Mouse (Mus musculus): Measurements from ENCODE around the gene Igf2bp1. TPM values are rescaled to one million over a fixed set of nuclear protein-coding genes. Genes with fewer than 3 reads are reported as not detected.
A peak's percentile ranks its signal among the peaks of the same experiment; 100 is the strongest.

Gene Igf2bp1
- polyA plus RNA-seq, 1 experiment from 2014 or later: 11.8 TPM

GRCm38 (mm10) chr11:96034116-96034515, 28.4 kb upstream of the Igf2bp1 start:
- Histone ChIP-seq H3K9me3 (no peaks in the 10 kb centered on the region), H3K4me1 (replicated peaks) (peaks cover 25% of the 10 kb centered on the region), H3K4me2 (peak overlapping the region; percentile 91), H3K27me3 (no peaks in the 10 kb centered on the region), H3K9ac (no peak overlapping the region), H3K36me3 (peaks cover 11% of the 10 kb centered on the region), H3K27ac (replicated peaks) (peak overlapping the region; percentile 72; the same call in 1 of the 2 replicates), H3K4me3 (peak overlapping the region; percentile 86)
- no peak for ATAC-seq (ENCODE audit: low FRiP score, low read depth)
- WGBS: 46% methylated on average over 8 of the region's 8 CpGs

- no peaks in the 10 kb centered on the region for H3K27me3 ChIP-seq
- no peaks in the 10 kb centered on the region for H3K9me3 ChIP-seq
- no peak overlapping the region for H3K9ac ChIP-seq
- 0 out of 2 replicates have a peak, but pooled peaks cover 3% of the 10 kb centered on the region for H3K36me3 ChIP-seq
- H3K27ac ChIP-seq (replicated peaks): no peak overlapping the region
- WGBS: 86% methylated on average over 2 of the region's 3 CpGs
- H3K4me3 ChIP-seq: no peak overlapping the region
- H3K4me2 ChIP-seq: no peak overlapping the region
- ATAC-seq (ENCODE audit: low FRiP score, low read depth): no peak
- peaks cover 25% of the 10 kb centered on the region for H3K4me1 ChIP-seq (replicated peaks)
Observed at GRCm38 (mm10) chr11:96033264-96033663, 27.5 kb upstream of the Igf2bp1 start.

GRCm38 (mm10) chr11:96031701-96032100, 26.0 kb upstream of the Igf2bp1 start:
- Histone ChIP-seq H3K4me3 (no peak overlapping the region), H3K9ac (no peak overlapping the region), H3K9me3 (no peaks in the 10 kb centered on the region), H3K27me3 (no peaks in the 10 kb centered on the region), H3K4me2 (no peak overlapping the region), H3K36me3 (no peaks in the 10 kb centered on the region), H3K27ac (replicated peaks) (no peak overlapping the region), H3K4me1 (replicated peaks) (peaks cover 22% of the 10 kb centered on the region)
- 95% methylated on average over 2 of the region's 2 CpGs for WGBS
- no peak for ATAC-seq (ENCODE audit: low FRiP score, low read depth)

- H3K9ac ChIP-seq: no peak overlapping the region
- H3K4me1 ChIP-seq (replicated peaks): peaks cover 11% of the 10 kb centered on the region
- no peak overlapping the region for H3K4me3 ChIP-seq
- H3K9me3 ChIP-seq: no peaks in the 10 kb centered on the region
- no peaks in the 10 kb centered on the region for H3K36me3 ChIP-seq
- H3K27ac ChIP-seq (replicated peaks): no peak overlapping the region
- no peaks in the 10 kb centered on the region for H3K27me3 ChIP-seq
- WGBS: 92% methylated on average over 3 of the region's 3 CpGs
- no peak overlapping the region for H3K4me2 ChIP-seq
- no peak for ATAC-seq (ENCODE audit: low FRiP score, low read depth)
Observed at GRCm38 (mm10) chr11:96030571-96030970, 24.8 kb upstream of the Igf2bp1 start.

GRCm38 (mm10) chr11:96028130-96028529, 22.4 kb upstream of the Igf2bp1 start:
- no peaks in the 10 kb centered on the region for H3K36me3 ChIP-seq
- no peak overlapping the region for H3K27ac ChIP-seq (replicated peaks)
- no peaks in the 10 kb centered on the region for H3K4me1 ChIP-seq (replicated peaks)
- H3K4me2 ChIP-seq: no peak overlapping the region
- no peak overlapping the region for H3K4me3 ChIP-seq
- no peaks in the 10 kb centered on the region for H3K9me3 ChIP-seq
- no peak overlapping the region for H3K9ac ChIP-seq
- 74% methylated on average over 5 of the region's 5 CpGs for WGBS
- H3K27me3 ChIP-seq: no peaks in the 10 kb centered on the region
- no peak for ATAC-seq (ENCODE audit: low FRiP score, low read depth)

- WGBS: 70% methylated on average over 4 of the region's 4 CpGs
- Histone ChIP-seq H3K4me2 (no peak overlapping the region), H3K9ac (no peak overlapping the region)
Observed at GRCm38 (mm10) chr11:96020622-96021021, 14.9 kb upstream of the Igf2bp1 start.

GRCm38 (mm10) chr11:96017941-96018351, 12.2 kb upstream of the Igf2bp1 start:
- Histone ChIP-seq H3K36me3 (no peaks in the 10 kb centered on the region), H3K9me3 (no peaks in the 10 kb centered on the region), H3K4me3 (no peak overlapping the region), H3K9ac (no peak overlapping the region), H3K27ac (replicated peaks) (no peak overlapping the region), H3K4me1 (replicated peaks) (no peaks in the 10 kb centered on the region), H3K27me3 (no peaks in the 10 kb centered on the region), H3K4me2 (no peak overlapping the region)
- no peak for ATAC-seq (ENCODE audit: low FRiP score, low read depth)
- 21% methylated on average over 9 of the region's 9 CpGs for WGBS

More at GRCm38 (mm10) chr11:96020622-96021021, 14.9 kb upstream of the Igf2bp1 start:
- Histone ChIP-seq H3K9me3 (no peaks in the 10 kb centered on the region), H3K27me3 (no peaks in the 10 kb centered on the region), H3K4me1 (replicated peaks) (no peaks in the 10 kb centered on the region), H3K27ac (replicated peaks) (no peak overlapping the region), H3K36me3 (no peaks in the 10 kb centered on the region), H3K4me3 (no peak overlapping the region)
- no peak for ATAC-seq (ENCODE audit: low FRiP score, low read depth)

- WGBS: 48% methylated on average over 5 of the region's 5 CpGs
- Histone ChIP-seq H3K27ac (replicated peaks) (no peak overlapping the region), H3K9me3 (no peaks in the 10 kb centered on the region), H3K4me2 (no peak overlapping the region), H3K36me3 (no peaks in the 10 kb centered on the region), H3K4me3 (no peak overlapping the region), H3K4me1 (replicated peaks) (no peaks in the 10 kb centered on the region), H3K27me3 (peaks cover 3% of the 10 kb centered on the region; the same call in 1 of the 2 replicates), H3K9ac (no peak overlapping the region)
- ATAC-seq (ENCODE audit: low FRiP score, low read depth): no peak
Observed at GRCm38 (mm10) chr11:96015421-96015820, 9.7 kb upstream of the Igf2bp1 start.

GRCm38 (mm10) chr11:96011982-96012381, 6.2 kb upstream of the Igf2bp1 start:
- WGBS: 12% methylated on average over 2 of the region's 8 CpGs
- Histone ChIP-seq H3K36me3 (no peaks in the 10 kb centered on the region), H3K9me3 (no peaks in the 10 kb centered on the region), H3K4me1 (replicated peaks) (peaks cover 13% of the 10 kb centered on the region), H3K27ac (replicated peaks) (no peak overlapping the region), H3K27me3 (peaks cover 3% of the 10 kb centered on the region; the same call in 1 of the 2 replicates), H3K4me2 (no peak overlapping the region), H3K9ac (no peak overlapping the region), H3K4me3 (no peak overlapping the region)
- no peak for ATAC-seq (ENCODE audit: low FRiP score, low read depth)

GRCm38 (mm10) chr11:96008827-96009226, 3.1 kb upstream of the Igf2bp1 start:
- Histone ChIP-seq H3K4me1 (replicated peaks) (peaks cover 30% of the 10 kb centered on the region), H3K4me2 (no peak overlapping the region), H3K4me3 (no peak overlapping the region), H3K36me3 (no peaks in the 10 kb centered on the region), H3K9me3 (no peaks in the 10 kb centered on the region), H3K27ac (replicated peaks) (no peak overlapping the region), H3K27me3 (peaks cover 3% of the 10 kb centered on the region; the same call in 1 of the 2 replicates), H3K9ac (no peak overlapping the region)
- WGBS: 13% methylated on average over 1 of the region's 1 CpGs
- ATAC-seq (ENCODE audit: low FRiP score, low read depth): no peak

- peak overlapping the region; percentile 85 for H3K27ac ChIP-seq (replicated peaks)
- H3K9ac ChIP-seq: peak overlapping the region; percentile 66
- ATAC-seq (ENCODE audit: low FRiP score, low read depth): no peak
- H3K4me3 ChIP-seq: peak overlapping the region; percentile 70
- peaks cover 3% of the 10 kb centered on the region; the same call in 1 of the 2 replicates for H3K27me3 ChIP-seq
- H3K9me3 ChIP-seq: no peaks in the 10 kb centered on the region
- peaks cover 38% of the 10 kb centered on the region for H3K4me1 ChIP-seq (replicated peaks)
- H3K36me3 ChIP-seq: no peaks in the 10 kb centered on the region
- peak overlapping the region; percentile 91 for H3K4me2 ChIP-seq
- WGBS: under 1% methylated on average over 33 of the region's 33 CpGs
Observed at GRCm38 (mm10) chr11:96007516-96008235, 1.9 kb upstream of the Igf2bp1 start.

GRCm38 (mm10) chr11:96006852-96007515, 1.2 kb upstream of the Igf2bp1 start:
- Histone ChIP-seq H3K9ac (peak overlapping the region; percentile 66), H3K4me2 (peak overlapping the region; percentile 91), H3K9me3 (no peaks in the 10 kb centered on the region), H3K36me3 (no peaks in the 10 kb centered on the region), H3K27ac (replicated peaks) (peak overlapping the region; percentile 85), H3K27me3 (peaks cover 3% of the 10 kb centered on the region; the same call in 1 of the 2 replicates), H3K4me3 (peak overlapping the region; percentile 70), H3K4me1 (replicated peaks) (peaks cover 45% of the 10 kb centered on the region)
- WGBS: under 1% methylated on average over 60 of the region's 67 CpGs
- peak; percentile 84 for ATAC-seq (ENCODE audit: low FRiP score, low read depth)

Data from hindbrain, embryonic 15.5 days (tissue).